Mouse (Mus musculus) kidney, postnatal 36 days (tissue): ENCODE results near the gene Tmprss12.
"Not testable (repeated sequence)": the region's sequence is repeated elsewhere in the genome, so short reads cannot be mapped to it uniquely, and the experiment has no call there.

Source experiments
- DNase-seq, 2 experiments: peaks; one replicate each; pipeline ENCODE4 v3.0.0; 2021 to 2022; ENCODE audit warnings: mixed read lengths in 2 of 2

Tmprss12 gene

DNA sequence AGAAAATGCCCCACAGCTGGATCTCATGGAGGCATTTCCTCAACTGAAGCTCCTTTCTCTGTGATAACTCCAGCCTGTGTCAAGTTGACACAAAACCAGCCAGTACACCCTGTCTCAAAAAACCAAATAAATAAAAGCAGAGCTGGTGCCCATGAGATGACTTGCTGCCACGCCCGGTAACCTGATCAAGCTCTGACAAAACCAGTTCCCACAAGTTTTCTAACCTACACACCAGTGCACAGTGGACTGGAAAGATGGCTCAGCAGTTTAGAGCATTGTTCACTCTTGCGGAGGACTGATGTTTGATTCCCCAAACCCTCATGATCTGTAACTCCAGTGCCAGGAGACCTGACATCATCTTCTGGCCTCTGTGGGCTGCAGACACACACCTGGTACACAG, 44.6 kb downstream of the Tmprss12 start:
- DNase-seq: no peak

DNA sequence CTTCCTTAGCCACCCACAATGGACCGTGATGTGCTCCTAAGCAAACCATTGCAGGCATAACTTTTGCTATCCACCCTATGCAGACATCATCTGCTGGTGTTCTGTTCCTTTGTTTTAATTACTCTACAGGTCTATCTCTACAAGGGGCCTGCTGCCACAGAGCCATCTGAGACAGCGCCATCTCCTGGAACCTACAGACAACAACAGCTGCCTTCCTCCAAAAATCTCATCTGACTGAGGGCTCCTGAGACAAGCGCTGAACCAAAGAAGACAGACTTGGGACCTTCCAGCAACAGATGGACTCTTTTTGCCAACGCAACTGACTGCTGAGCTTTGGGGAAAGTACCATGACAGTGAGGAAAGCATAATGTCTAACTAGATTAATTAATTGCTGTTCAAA, 47.5 kb downstream of the Tmprss12 start:
- DNase-seq: peak; percentile 37 to 48

DNA sequence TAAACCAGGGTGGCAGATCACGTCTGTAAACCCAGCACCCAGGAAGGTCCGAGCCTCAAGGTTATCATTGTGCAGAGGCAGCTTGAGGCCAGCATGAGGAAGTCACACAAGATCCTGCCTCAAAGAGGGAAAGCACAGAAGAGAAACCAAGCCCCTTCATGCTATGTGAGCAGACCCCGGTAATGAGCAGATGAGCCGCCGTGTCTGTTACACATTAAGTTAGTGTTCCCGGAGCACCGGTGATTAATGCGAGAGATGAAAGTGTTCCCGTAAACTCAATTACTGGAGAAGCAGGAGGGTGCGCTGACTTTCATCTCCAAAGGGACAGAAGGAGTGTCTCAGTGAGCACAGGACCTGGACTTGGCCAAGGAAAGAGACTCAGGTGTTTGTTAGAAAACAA, 48.7 kb downstream of the Tmprss12 start:
- DNase-seq: not testable (repeated sequence)

DNA sequence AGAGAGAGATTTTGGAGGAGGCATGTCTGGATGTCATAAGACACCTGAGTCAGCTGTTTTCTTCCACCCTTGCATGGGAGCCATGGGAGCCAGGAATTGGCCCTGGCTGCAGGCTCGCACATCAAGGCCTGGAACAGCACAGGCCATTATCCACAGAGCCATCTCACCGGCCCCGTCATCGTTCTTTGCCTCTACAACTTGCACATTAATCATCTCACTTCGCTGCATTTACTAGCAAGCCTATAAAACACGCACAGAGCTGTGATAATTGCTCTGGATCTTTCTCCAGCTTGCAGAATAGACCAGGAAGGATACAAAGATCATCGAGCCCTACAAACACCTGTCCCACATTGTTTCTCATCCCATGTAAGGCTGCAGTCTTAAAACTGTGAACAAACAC, 50.1 kb downstream of the Tmprss12 start:
- DNase-seq: no peak

DNA sequence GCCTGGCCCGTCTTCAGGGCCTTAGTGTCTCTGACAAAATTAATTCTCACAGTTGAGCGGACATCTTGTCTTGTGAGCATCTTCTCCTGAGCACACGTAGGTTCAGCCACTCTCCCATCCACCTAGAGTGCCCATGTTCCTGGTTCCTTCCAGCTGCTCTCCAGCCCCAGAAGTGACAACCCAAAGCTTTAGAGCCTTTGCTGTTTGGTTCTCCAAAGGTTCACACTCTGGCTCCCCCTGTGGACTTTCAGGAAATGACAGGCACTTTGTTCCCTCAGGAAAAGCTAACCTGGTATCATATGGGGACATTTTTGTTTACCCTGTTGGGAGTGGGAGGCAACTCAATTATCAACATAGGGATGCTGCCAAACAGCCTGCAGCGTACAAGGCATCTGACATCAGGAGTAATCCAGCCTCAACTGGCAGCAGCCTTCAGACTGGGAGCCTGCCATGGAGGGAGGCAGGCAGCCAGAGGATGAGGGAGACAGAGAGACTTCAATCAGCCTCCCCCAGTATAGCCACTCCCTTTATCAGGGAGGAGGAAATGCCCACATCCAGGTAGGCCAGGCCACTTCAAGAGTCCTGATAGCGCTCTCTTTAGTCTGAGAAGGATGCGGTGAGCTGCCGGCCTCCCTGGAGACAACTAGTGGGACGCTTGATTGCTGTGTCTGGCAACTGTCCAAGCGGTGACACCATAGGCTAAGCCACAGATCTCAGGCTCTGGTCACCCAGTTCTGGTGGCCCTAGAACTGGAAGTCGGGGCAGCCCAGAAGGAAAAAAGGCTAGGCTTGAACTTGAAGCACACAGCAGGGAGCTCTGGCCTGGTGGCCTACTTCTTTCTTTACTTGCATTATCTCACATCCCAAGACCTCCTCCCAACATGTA, 51.7 kb downstream of the Tmprss12 start:
- not testable (repeated sequence) for DNase-seq

DNA sequence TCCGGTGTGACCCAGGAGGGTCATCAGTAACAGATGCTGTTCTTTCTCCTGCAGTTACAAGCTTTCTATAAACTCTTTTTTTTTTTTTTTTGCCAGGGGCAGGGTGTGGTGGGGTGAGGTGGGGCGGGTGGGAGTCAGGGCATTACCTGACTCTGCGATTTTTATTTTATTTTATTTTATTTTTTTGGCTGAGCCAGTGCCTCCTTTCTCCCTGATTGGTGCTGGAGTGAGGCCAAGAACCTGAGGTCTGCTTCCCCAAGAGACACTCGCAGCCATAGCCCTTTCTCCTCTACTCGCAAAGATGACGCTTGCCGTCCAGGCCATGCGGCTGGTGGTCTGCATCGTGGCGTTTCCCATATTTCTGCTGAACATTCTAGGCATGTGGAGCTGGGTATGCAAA, 54.0 kb downstream of the Tmprss12 start, which contains the start of gene Mettl7a3:
Mettl7a3 (plus strand) TSS at position 301 of the 400 bp plus-strand sequence.
- no peak for DNase-seq

DNA sequence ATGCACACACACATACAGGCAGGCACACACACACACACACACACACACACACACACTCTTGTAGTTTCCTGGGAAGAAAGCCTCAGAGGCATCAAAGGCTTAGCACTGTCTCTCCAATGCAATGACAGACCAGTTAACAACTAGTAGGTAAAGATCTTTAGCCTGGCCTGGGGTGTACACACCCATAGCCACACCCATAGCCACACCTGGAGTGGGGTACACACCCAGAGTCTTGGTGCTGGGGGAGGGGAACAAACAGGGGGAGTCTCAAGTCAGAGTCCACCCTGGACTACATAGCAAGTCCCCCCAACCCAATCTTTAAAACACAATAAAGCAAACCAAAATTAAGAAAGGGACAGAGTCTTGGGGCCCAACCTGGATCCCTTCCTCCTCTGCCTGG, 56.7 kb downstream of the Tmprss12 start:
- not testable (repeated sequence) for DNase-seq

DNA sequence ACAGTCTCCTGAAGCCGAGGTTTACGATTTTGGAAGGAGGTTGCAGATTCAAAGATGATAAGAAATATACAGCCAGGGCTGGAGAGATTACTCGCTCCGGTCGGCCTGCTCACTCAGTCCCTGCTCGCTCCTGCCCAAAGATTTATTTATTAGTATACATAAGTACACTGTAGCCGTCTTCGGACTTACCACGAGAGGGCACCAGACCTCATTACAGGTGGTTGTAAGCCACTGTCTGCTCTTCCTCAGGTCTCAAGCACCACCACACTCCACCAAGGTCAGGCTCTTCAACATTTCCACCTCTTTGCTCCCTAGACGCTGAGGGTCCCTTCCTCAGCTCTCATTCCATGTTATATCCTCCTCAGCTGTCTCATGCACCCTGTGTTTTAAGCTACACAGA, 57.2 kb downstream of the Tmprss12 start:
- peak; percentile 82 to 87 for DNase-seq

DNA sequence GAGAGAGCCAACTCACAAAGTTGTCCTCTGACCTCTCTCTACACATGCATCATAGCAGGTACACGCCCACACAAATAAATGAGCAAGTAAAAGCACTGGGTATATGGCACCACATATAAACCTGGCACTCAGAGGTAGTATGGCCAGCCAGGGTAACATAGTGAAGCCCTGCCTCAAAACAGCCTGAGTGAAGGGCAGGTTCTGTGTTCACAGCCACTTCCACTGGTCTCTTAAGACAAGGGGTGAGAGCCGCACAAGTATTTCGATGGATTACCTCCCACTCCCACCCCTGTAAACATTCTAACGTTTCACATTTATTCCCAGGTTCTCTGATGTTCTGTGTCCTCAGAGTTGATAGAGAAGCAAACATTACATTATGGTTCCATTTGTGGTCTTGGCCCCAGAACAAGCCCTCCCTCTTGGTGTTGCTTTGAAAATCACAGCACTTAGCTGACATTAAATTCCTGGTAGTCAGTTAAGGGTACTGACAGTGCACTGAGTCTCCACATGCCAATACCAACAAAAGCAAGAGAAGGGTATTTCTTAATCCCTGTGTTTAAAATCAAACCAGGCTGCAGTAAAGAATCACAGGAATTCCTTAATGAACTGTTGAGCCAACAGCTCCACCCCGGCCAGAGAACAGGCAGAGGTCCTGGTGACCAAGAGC, 60.8 kb downstream of the Tmprss12 start:
- DNase-seq: peak in 1 of 2 experiments; percentile 36
